Mouse (Mus musculus) T-helper 2 cell (primary cell): ENCODE measurements at regions not wholly inside any gene's neighbourhood (a gene's known extent, or its start where the extent isn't known, plus 50 kb on each side); places are given as distances from the start of the nearest gene placed in this dataset.

ENCODE experiments used
- in situ Hi-C: fragments of 300-600 bp; cut with MboI, MseI; formaldehyde crosslinking; loops from one replicate; pipeline ENCODE4 v1.15.1; 2025; ENCODE audit warnings: high pct_unique_total_duplicates

GRCm38 (mm10) chr4:89082838-89083237 lies 54.1 kb upstream of the Mtap start:
- in situ Hi-C loops = no loop called here

GRCm38 (mm10) chr4:89078485-89078884 lies 58.4 kb upstream of the Mtap start:
- in situ Hi-C loops = no loop called here

GRCm38 (mm10) chr4:89074705-89075104 lies 62.2 kb upstream of the Mtap start:
- in situ Hi-C loops = no loop called here

- in situ Hi-C loops = no loop called here
Measured at GRCm38 (mm10) chr4:89070430-89070829, 66.5 kb upstream of the Mtap start.

GRCm38 (mm10) chr4:89064401-89064800 lies 72.5 kb upstream of the Mtap start:
- in situ Hi-C loops = no loop called here

- in situ Hi-C loops = no loop called here
Measured at GRCm38 (mm10) chr4:89062384-89062783, 74.5 kb upstream of the Mtap start.

GRCm38 (mm10) chr4:89061619-89062018 lies 75.3 kb upstream of the Mtap start:
- in situ Hi-C loops = no loop called here

GRCm38 (mm10) chr4:89057573-89057972 lies 79.3 kb upstream of the Mtap start:
- in situ Hi-C loops = no loop called here

- in situ Hi-C loops = no loop called here
Measured at GRCm38 (mm10) chr4:89057135-89057534, 79.8 kb upstream of the Mtap start.

GRCm38 (mm10) chr4:89055969-89056368 lies 81.0 kb upstream of the Mtap start:
- in situ Hi-C loops = no loop called here

GRCm38 (mm10) chr4:89053606-89054005 lies 83.3 kb upstream of the Mtap start:
- in situ Hi-C loops = no loop called here

GRCm38 (mm10) chr4:89051897-89052296 lies 85.0 kb upstream of the Mtap start:
- in situ Hi-C loops = no loop called here

GRCm38 (mm10) chr4:89050551-89051199 lies 86.2 kb upstream of the Mtap start:
- in situ Hi-C loops = no loop called here

GRCm38 (mm10) chr4:89049592-89050440 lies 87.1 kb upstream of the Mtap start:
- in situ Hi-C loops = loop anchor here (5.0 kb wide), 1 partner anchor 173 kb away; no protein-coding TSS in a partner anchor

GRCm38 (mm10) chr4:89044516-89044915 lies 92.4 kb upstream of the Mtap start:
- in situ Hi-C loops = no loop called here

GRCm38 (mm10) chr4:89043982-89044381 lies 92.9 kb upstream of the Mtap start:
- in situ Hi-C loops = no loop called here

GRCm38 (mm10) chr4:89040856-89041255 lies 96.1 kb upstream of the Mtap start:
- in situ Hi-C loops = no loop called here

GRCm38 (mm10) chr4:89038906-89039305 lies 98.0 kb upstream of the Mtap start:
- in situ Hi-C loops = no loop called here

GRCm38 (mm10) chr4:89038135-89038534 lies 98.8 kb upstream of the Mtap start:
- in situ Hi-C loops = no loop called here

GRCm38 (mm10) chr4:89034822-89035221 lies 102.1 kb upstream of the Mtap start:
- in situ Hi-C loops = no loop called here

- in situ Hi-C loops = no loop called here
Measured at GRCm38 (mm10) chr4:89034299-89034698, 102.6 kb upstream of the Mtap start.

GRCm38 (mm10) chr4:89012681-89013353 lies 124.1 kb upstream of the Mtap start:
- in situ Hi-C loops = no loop called here
